Mouse (Mus musculus): Measurements from ENCODE around the gene Rbpj.

Gene Rbpj

DNA sequence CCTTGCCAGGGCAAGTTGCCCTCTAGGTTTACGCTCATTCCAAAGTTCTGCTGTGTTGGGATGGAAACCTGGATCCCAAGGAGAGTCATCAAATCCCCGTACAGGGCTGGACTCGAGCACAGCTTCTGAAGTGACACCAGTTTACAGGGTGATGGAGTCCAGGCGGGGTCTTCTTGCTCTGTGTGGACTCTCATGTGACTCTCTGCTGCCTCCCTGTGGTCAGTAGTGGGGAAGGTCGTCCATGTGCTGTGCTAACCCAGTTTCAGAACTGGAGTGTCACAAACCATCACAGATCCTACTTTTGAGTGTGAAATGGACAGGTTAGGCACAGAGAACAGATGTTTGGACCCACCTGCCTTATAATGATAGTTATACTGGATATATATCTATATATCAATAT, 206.4 kb downstream of the Rbpj start:
- 26% methylated on average over 5 of the region's 5 CpGs for WGBS

DNA sequence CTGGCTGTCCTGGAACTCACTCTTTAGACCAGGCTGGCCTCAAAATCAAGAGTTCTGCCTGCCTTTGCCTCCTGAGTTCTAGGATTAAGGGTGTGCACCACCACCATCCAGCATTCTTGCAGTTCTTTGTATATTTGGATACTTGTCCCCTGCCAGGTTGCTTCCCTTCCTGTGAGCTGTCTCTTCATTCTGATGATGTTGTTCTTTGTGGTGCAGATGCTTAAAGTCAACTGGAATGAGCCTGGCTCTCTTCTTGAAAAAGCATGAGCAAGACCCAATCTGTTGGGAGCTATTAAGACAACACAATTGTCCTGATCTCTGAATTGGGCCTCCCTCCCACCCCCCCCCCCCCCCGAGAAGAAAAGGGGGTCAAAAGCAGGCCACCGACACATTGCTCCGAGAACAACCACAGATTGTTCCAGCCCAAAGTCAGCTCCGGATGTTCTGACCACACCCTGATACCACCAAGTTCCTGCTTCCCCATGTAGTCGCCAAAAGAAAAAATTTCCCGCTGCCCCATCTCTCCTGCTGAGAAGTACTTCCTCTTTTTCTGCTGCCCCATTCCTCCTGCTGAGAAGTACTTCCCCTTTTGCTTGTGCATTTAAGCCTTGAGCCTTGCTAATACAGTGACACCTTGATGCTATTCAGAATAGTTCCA, 207.7 kb downstream of the Rbpj start:
- WGBS = 79% methylated on average over 6 of the region's 6 CpGs

DNA sequence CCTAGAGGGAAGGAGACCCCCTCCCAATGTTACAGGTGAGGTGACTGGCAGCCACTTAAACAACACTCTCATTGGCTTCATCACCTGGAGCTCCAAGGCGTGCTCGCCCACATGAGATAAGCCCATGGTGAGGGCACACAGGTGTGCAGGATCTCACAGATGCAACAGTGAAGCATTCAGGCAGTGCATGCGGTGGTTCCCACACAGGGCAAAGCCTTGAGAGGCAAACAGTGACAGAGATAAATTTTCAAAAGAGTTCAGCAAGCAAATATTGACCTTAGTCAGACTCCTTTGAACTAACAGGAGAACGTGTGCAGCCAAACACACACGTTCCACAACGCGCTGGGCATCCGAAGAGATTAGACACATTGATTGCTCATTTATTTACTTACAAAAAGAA, 210.7 kb downstream of the Rbpj start:
- WGBS = 91% methylated on average over 8 of the region's 8 CpGs

DNA sequence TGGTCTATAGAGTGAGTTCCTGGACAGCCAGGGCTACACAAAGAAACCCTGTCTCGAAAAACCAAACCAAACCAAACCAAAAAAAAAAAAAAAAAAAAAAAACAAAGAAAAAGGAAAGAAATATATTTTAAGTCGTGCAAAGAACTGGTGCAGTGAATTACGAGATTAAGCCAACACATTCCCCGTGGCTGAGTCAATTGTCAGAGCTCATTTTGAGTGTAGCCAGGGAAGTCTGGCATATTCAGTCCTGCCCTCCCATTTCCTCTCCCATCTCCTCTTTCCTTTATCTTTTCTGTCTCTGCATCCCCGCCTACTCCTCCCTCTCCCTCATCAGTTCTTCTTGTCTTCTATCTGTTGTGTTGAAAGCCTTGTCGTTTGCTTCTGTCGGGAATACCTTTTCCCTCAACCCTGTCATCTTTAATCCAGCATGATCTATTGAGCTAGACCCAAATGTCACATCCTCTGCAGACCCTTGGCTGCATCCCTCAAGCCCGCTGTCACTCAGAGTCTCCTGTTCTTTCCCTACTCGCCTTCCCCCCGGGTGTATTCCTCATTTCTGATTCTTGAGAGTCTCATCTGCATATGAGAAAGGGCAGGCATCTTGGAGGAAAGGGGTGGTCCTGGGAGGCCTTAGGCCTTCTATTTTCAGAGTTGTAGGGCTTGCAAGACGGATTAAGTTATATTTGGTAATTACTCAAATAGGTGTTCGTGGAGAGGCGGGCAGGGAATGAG, 212.2 kb downstream of the Rbpj start:
- WGBS = 47% methylated on average over 13 of the region's 13 CpGs

DNA sequence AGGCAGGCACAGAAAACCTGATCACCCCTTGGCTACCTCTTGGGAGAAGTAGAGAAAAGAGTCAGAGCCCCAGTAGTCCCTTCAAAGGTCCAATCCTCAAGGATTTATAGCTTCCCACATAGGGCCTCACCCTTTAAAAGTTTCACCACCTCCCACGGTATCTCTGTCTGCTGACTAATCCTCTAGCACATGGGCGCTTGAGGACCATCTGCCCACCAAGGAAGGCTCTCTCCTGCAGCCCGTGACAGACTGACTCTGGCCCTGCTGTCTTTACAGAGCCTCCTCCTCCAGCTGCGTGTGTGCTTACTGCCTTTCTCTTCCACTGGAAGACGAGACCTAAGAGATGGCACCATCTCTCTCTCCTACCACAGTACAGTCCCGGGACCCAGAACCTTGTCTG, 213.7 kb downstream of the Rbpj start:
- WGBS = 53% methylated on average over 6 of the region's 6 CpGs

DNA sequence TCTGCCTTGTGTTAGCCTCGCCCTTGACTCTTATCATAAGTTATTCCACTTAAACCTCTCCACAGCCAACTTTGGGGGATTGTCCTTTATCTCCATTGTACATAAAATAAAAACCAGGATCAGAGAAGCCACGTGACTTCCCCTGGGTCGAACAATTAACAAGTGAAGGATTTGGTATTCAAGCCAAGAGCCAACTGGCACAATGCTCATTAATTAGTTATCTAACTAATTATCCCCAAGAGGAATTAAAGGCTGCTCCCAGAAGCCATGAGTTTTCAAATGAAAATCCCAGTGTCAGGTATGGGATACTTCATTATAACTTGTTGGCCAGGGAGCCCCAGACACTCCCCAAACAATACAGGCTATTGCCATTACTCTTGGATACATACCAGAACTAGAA, 218.0 kb downstream of the Rbpj start:
- 58% methylated on average over 3 of the region's 3 CpGs for WGBS

DNA sequence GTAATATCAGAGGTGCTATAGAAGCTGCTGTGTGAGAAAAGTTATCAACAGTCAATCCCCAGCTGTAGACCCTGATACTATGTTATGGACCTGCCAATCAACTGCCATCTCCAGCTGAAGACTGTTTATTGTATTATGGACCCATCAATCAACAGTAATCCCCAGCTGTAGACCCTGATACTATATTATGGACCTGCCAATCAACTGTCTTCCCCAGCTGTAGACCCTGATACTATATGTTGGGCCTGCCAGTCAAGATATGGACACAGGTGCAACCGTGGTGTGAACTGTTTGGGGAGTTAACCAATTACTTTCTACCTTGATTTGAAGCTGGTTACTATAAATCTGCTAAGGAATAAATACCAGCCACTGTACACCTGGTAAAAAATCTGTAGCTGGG, 218.5 kb downstream of the Rbpj start:
- 88% methylated on average over 1 of the region's 1 CpGs for WGBS

DNA sequence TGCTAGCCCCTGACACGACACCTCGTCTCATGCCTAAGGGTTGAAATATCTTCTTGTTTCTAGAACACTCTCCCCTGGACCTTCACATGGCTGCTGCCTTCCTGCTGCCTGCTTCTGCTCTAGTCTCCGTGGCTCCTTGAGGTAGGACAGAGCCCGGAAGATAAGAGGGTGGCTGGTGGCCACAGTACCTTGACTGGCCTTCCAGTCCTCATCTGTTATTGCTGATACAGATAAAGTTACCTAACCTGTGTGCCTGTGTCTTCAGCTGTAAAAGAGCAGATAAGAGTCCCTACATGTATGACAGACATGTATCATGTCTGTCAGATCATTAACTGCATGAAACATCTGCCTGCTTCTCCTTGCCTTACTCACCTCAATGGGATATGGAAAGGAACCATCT, 219.7 kb downstream of the Rbpj start:
- 90% methylated on average over 4 of the region's 4 CpGs for WGBS

DNA sequence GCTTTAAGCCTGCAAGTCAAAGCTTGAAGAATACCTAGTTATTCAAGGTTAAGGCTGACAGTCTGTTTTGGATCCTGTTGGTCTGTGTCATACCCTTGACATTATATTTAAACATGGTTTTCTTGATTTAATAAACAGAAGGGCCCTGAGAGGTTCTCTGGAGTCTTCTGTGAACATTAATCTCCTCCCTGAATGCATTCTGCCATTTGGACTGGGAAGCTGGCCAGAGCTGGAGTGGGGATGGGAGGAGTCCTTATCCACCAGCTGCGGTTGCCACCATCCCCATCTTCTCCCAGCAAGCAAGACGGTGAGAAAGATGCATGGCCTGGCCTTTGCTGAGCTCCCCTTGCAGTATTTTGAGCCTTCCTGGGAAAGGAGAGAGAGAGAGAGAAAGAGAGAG, 220.4 kb downstream of the Rbpj start:
- 78% methylated on average over 2 of the region's 2 CpGs for whole genome bisulfite sequencing

DNA sequence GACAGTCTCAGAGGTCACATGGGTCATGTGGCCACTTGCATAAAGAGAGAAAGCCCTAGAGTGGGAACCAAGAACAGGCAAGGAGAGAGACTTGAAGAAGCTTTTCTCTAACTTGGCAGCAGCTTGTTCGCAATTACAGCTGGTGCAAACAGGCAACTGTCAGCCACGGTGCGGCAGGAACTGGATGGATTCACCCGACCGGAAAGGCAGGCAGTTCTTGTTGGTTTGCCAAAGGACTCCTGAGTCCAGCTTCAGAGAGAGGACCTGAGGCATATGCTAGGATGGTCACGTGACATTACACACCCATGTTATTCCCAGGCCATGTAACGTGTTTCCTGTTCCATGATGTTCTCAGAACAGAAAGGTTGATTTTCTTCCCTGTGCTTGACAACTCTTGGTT, 222.4 kb downstream of the Rbpj start:
- 55% methylated on average over 7 of the region's 7 CpGs for WGBS

DNA sequence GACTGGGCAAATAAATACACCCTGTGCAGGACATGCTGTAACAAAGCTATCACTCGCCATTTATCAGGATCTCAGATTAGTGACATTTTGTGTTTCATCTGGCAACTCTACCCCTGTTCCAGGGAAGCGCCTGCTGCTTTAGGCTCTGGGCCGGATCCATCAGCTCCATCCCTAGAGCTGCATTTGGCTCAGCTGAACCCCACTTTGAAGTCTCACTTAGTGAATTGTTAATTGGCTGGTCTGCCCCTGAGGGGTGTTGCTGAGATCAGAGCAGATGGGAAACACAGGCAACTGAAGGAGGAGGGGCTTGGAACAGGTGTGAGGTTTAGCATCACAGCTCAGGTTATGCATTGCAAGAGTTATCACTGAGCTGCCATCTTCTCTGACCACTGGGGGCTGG, 225.6 kb downstream of the Rbpj start:
- WGBS = 82% methylated on average over 3 of the region's 3 CpGs

DNA sequence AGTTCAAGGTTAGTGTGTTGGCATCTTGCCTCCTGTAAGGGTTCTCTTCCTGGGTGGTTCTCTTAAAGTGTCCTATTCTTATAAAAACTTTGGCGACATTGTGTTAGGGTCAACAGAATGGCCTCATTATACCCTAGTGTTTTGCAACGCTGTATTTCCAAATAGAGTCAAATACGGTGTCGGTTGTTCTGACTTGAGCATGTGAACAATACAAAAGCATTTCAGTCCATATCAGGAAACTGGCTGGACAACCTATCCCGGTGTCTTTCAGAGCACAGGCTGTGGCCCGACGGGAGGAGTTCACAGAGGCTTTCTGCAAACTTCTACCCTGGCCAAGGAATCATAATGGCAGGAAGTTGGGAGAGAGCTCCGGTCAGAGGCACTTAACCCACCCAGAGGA, 226.1 kb downstream of the Rbpj start:
- 86% methylated on average over 8 of the region's 8 CpGs for WGBS

DNA sequence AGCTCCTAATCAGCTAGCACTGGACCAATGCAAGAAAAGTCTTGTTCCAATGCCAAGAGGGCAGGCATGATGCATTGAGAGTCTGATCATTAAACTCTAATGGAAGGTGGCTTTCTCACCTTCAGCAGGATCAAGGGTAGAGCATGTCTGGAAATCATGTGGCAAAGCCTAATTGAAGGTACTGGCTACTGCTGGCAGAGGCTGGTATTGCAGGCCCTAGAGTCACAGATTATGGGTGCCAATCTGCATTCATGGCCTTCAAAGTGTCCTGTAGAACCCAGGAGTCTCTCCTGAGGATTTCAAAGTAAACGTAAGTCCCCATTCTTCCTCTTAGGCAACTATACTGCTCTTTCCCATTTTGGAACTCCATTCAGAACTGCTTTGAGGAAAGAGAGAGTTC, 226.7 kb downstream of the Rbpj start:
- WGBS = 94% methylated on average over 1 of the region's 1 CpGs

DNA sequence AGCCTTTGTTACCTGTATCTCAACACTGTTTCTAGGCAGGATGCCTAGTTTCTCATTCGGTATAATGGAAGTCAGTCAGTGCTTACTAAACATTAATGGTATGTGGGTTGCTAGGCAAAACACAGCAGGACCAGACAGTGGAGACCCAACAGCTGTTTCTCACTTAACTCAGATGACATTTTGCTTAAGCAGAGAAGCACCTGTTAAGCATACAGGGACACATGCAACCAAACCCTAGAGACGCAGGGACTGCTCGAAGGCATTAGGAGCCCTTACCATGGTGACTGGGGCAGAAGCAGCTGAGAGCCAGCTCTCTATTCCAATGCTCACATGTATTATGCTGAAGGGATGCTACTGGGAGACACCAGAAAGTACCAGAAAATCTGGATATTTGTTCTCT, 230.7 kb downstream of the Rbpj start:
- whole genome bisulfite sequencing = 92% methylated on average over 3 of the region's 3 CpGs

DNA sequence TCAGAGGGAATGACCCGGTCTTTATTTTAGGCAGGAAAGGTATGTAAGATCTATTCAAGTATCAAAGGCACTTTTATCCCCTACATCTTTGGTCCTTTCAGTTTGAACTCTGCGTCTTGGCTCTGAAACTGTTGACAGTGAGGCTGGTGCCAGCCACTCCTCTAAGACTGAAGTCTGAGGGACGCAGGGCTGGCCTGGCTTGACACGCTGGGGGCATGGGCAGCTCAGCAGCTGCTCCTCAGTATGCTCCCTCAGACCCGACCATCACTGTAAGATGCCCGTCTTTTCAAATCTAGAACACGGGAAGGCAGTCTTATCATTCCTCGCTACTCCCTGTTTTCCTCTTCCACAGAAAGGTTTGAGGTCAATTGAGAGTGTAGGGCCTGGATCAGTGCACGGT, 231.8 kb downstream of the Rbpj start:
- 75% methylated on average over 9 of the region's 9 CpGs for WGBS

DNA sequence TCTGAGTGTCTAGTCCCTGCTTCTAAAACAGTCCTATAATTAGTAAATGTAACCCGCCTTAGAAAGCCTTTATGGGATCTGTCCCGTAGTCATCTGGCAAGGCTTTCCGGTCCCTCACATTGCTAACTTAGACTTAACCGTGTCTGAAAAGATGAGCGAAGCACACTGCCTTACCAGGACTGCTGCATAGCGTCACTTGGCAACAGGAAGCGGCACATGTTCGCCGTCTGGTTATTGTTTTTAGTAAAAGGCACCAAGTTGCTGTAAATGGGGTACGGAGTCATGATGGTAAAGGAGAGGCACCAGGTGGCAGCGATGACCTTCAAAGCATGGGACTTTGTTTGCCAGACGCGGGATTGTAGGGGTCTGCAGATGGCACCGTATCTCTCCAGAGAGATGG, 236.7 kb downstream of the Rbpj start:
- WGBS = 59% methylated on average over 14 of the region's 14 CpGs

Data from cerebral cortex, adult 2 months (tissue).